Mouse (Mus musculus): ENCODE data around the gene Bco2. TPM values are rescaled to one million over a fixed set of nuclear protein-coding genes. Genes with fewer than 3 reads are reported as not detected.

Gene Bco2
- polyA plus RNA-seq, 2 experiments from 2014 or later = 0.45 to 0.56 TPM

DNA sequence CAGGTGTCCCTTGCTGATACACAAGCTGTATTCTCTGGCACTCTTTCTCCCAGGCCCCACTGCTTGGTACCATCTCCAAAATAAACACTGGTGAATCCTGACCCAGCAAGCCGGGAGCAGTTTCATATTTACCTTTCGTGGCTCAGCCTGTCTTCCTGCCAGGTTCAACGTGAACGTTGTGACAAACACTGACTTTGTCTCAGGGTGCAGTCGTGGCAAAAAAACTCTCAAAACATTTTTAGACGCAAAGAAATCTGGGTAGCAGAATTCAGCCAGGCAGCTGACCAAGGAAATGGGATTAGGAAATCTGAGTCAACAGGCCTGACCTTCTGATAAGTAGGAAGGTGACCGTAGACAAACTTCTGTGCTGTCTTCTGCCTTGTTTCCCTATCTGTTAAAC is 47.4 kb downstream of the Bco2 start:
- ATAC-seq = no peak

DNA sequence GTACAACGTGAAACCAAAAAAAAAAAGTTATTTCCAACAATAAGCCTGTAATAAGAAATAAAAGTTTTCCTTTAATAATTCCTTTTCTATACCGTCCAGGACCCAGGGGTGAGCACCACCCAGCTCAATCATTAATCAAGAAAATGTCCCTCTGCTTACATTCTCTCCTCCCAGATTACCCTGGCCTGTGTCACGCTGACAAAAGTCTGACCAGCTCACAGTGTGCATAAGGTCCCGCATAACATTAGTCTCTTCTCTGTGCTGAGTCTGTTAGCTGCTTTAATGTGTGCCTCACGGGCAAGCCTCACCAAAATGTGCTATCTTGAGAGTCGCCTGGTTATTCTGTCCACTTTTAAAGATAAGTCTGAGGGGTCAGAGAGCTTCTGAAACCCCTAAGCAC is 49.6 kb downstream of the Bco2 start:
- no peak for ATAC-seq

DNA sequence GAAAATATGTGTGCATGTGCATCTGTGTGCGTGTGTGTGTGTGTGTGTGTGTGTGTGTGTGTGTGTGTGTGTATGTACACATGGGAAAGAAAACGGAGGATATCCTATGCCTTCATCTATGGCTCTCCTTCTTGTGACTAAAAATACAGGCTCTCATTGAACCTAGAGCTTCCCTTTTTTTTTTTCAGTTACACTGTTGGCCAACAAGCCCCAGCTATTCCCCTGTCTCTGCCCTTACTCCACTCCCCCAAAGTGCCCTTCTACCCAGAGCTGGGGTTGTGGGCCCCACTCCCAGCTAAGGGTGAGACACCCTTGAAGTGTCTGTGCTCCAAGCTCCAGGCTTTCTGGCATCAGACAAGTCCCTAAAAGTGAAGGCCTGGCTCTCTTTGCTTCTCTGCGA is 52.0 kb downstream of the Bco2 start:
- ATAC-seq = no peak

DNA sequence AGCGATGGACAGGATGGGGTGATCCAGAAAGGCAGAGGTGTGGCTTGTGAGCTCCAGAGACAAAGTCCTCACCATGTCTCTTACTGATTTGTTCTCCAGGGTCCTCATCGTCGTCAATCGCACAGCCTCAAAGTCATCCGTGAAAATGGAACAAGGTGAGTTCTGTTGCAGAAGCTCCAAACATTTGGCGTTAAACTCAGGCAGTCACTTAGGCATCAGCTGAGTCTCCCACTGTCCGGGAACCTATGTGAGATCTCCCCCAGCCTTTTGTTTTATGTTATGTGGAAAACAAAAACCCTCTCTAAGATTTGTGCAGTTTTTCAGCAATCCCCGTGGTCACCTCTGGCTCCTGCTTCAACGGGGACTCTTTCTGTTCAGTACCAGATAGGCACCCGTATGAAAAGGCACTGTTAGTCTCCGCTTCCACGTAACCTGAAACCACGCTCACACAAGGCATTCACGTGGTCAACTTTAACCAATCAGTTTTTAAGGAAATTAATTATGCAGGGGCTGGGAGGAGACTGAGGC is 53.9 kb downstream of the Bco2 start:
- ATAC-seq = no peak

DNA sequence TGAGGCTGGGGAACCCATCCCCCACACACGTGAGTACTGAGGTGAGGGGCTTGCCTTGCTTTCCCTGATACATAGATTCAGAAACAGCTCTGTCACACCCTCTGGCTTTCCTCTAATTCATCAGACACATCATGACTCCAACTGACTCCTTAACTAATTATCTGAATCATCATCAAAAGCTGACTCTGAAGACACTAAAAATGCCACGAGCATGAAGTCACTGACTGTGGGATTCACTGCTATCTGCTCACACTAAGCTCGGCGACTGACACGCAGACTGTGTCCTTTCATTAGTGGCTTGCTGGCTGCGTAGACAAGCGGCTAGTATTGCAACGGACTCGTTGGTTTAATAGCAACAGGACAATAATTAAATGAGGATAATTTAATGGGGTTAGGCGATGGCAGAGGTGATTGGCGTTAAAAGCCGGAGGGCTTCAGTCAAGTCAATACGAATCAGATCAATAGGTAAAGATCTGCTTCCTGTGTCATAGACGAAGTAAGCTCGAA is 54.5 kb downstream of the Bco2 start:
- ATAC-seq = no peak

DNA sequence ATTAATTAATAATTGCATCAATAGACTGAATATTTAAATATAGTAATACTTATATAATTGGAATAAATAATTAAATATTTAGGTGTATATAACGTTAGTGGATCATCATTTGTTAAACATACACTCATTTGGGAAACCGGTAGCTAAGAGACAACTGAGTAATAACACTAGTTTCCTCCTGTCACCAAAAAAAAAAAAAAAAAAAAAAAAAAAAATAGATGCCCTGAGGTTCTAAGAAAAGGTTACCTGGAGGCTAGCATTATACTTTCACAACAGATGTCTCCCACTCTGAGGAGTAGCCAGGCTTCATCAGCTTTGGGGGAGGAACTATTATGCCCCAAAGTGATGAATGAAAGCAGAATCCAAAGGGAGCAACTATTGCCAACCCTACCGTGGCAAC is 55.2 kb downstream of the Bco2 start:
- no peak for ATAC-seq

DNA sequence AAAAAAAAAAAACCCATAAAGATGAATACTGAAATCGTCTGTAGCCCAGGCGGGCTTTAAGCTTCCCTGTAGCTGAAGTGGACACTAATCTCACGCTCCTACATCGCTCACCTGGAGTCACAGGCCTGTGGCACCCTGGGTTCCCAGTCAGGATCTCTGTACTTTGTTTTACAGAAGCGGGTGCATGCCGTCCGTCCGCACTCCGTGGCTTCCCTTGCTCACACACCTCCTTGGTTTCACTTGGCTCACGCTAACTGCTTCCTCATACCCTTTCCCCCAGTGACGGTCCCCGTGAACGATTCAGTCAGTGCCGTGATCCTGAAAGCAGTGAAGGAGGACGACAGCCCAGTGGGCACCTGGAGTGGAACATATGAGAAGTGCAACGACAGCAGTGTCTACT is 56.2 kb downstream of the Bco2 start:
- no peak for ATAC-seq

DNA sequence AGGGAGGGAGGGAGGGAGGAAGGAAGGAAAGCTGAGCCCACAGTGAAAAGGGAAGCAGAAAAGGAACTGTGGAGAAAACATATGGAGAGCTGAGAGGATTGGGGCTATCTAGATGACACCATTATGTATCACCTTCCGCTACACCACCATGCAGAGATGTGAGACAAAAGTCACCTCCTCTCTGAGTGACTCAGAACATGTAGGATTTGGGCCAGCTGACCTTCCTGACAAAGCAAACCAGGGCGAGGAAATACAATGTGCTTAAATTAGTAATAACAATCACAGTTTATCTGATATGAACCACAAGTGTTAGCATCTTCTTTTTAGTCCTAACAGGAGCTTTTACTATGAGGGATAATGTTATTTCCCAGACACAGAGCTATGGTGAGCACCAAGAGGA is 57.4 kb downstream of the Bco2 start:
- no peak for ATAC-seq

DNA sequence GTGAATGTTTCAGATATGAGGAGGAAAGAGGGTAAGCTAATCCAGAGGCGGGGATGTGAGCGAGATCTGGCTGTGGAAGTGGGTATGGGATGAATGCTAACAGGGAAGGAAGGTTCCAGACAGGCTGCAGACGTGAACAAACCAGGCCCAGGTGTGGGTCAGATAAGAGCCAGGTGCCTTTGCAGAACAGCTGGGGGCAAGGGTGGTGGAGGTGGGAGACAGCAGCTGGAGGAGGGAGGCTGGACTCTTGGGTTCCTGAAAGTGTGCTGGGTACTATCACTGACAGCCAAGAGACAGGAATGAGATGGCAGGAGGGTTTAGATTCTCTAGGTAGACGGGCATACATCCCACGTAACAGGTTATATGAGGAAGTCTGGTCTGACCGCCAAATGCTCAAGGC is 57.9 kb downstream of the Bco2 start:
- ATAC-seq = no peak

DNA sequence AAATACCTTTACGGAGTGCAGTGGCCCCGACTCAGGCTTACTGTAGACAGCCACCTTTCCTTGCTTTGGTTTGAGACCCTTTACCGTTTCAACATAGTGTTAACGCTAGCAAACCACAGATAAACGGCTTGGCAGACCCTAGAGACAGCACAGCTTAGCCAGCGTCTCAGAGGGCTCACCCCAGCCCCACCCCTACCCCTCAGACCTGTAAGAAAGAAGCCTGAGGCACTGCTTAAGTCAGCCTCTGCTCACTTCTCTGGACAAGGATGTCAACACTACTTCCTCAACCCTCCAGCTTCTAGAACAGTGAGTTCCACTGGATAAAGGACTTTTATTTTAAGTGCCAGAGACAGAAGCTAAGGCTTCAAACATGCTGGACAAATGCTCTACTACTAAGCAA is 58.4 kb downstream of the Bco2 start:
- ATAC-seq = no peak

DNA sequence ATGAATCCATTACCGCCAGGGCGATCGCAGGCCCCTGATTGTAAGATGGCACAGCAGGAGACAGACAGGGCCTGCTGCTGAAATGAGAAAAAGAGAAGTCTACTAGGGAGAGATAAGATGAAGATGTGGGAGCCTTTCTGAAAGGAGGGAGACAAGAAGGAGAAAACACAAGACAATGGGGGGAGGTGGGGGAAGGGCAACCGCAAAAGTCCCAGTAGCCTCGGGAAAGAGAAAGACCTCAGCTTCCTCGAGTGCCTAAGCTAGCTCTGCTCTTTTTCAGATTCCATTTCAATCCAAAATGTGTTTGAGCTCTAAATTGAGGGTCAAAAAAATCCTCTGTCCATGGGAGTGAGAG is 58.9 kb downstream of the Bco2 start:
- ATAC-seq = no peak

DNA sequence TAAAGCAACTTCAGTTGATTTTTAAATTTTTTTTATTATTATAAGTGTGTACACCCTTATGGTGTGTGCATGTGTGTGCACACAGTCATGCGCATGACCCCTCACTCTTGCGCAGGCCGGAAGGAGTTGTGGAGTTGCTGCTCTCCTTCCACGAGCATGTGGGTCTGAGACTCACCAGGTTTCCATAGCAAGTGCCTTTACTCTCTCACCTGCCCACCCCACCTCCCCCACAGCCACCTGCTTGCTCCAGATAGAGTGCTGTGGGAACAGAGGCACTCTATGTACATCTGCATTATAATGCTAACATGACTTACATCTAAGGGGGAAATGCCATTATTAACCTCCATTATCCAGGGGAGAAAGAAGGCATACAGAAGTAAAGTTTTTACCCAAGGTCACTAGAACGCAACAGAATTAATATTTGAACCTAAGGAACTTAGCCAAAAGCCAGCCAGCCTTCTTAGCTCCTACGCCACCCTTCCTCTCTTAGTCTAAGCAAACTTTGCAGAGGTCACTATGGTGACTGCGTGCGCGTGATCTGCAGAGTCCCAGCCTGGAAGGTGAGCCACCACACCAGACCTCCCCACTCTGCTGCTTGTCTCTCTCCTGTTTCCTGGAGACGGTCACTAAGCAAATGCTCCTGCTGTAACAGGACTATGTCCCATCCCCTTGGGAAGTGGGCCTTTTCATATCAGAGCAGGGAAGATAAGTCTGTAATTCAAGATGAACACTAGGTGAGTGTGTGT is 59.4 kb downstream of the Bco2 start:
- no peak for ATAC-seq

DNA sequence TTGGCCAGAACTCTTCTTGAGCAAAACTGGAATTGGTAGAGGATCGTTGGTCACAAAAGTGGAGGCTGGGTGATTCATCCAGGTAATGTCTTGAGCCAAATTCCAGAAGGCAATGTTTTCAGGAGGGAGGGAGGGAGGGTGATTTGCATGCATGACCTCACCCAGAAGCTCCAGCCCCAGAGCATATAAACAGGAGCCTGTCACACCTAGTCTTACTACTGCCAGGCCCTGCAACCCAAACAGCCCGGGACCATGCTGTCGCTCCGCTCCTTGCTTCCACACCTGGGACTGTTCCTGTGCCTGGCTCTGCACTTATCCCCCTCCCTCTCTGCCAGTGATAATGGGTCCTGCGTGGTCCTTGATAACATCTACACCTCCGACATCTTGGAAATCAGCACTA is 60.7 kb downstream of the Bco2 start, which contains the start of gene Plet1:
Gene Plet1, plus strand, starts transcription at position 215 of the 400 bp plus-strand sequence.
- no peak for ATAC-seq

DNA sequence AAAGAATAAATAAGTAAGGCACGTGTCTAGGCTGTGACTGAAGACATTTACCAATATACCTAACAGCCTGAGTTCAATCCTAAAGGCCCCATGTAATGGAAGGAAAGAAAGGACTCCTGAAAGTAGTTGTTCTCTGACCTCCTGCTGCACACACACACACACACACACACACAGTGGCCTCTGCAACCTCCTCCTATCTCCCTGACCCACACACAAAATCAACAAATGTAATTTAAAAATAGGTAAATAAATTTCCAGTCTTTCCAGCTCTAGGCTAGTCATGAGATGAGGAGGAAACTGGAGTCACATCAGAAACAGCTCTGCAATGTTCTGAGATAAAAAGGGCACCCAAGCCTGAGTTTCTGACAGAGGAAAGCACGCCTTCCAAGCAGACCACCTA is 61.2 kb downstream of the Bco2 start:
- ATAC-seq = no peak

DNA sequence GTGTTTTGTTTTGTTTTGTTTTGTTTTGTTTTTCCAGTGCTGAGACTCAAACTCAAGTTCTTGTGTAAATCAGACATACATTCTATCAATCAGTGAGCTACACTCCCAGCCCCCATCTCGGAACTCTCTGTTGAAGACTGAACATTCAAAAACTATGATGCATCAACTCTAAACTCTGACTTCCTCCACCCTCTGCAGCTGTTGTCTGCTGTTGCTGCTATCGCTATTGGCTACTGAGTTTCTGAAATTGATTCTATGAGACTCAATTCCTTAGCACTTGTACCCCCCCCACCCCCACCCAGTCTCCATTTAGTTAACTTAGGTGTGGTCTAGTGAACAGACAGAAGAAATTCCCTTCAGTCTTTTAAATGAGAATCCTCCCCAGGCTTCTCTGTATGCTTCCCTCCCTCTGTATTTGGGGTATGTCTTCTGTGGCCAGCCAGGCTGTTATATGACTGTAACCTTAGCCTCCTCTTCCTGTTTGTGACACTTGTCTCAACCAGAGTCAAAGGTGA is 63.4 kb downstream of the Bco2 start:
- no peak for ATAC-seq

DNA sequence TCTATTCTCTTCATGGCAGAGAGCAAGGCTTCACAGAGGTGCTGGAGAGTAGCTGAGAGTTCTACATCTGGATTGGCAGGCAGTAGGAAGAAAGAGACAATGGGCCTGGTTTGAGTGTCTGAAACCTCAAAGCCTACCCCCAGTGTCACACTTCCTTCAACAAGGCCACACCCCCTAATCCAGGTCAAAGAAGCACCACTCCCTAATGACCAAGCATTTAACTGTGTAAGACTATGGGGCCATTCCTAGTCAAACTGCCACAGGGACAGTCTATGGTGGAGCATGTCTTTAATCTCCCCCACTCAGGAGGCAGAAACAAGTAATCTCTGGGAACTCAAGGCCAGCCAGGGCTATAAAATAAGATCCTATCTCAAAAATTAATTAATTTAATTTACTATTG is 64.1 kb downstream of the Bco2 start:
- no peak for ATAC-seq

DNA sequence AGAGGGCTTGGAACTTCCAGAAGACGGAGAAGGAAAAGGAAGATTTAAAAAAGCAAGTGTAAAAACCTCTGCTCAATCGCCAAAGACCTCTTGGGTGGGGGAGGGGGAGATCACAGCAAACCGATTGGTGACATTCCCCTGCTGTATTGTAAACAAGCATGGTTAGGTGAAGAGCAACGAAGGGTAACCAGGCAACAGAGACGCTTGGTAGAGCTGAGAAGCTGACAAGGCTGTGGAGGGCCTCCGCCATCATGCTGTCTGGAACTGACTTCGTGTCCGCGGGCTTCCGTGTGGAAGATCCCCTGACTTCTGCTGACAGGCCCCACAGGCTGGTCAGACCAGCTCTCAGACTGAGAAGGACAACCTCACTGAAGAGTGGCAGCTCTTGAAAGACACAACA is 69.5 kb downstream of the Bco2 start:
- ATAC-seq = no peak

Other genes starting within 250 kb of the Bco2 start
- 100 to 1,000 TPM; 286 to 599 TPM for gene Rpl10-ps3, start 210.2 kb downstream of the Bco2 start, polyA plus RNA-seq (2017; shearing (Covaris generic))
- gene Plet1, start 60.7 kb downstream of the Bco2 start, polyA plus RNA-seq (2017; shearing (Covaris generic)) = under 1 TPM in 1 of 2 experiments, not detected in 1; 0.20 TPM
- gene Pts, start 26.5 kb downstream of the Bco2 start, polyA plus RNA-seq (2017; shearing (Covaris generic)) = 100 to 1,000 TPM; 117 to 121 TPM
- gene Il18, start 354 bp downstream of the Bco2 start, polyA plus RNA-seq (2017; shearing (Covaris generic)) = 1 to 10 TPM; 3.4 to 3.9 TPM
- gene Tex12, start 6.1 kb upstream of the Bco2 start, polyA plus RNA-seq (2017; shearing (Covaris generic)) = not detected
- gene Sdhd, start 48.6 kb upstream of the Bco2 start, polyA plus RNA-seq (2017; shearing (Covaris generic)) = 100 to 1,000 TPM; 176 to 199 TPM
- 100 to 1,000 TPM; 118 to 128 TPM for gene Timm8b, start 48.7 kb upstream of the Bco2 start, polyA plus RNA-seq (2017; shearing (Covaris generic))
- under 1 TPM; 0.36 to 0.43 TPM for gene Pih1d2, start 62.1 kb upstream of the Bco2 start, polyA plus RNA-seq (2017; shearing (Covaris generic))
- 10 to 100 TPM; 19.5 to 27.7 TPM for gene Nkapd1, start 62.3 kb upstream of the Bco2 start, polyA plus RNA-seq (2017; shearing (Covaris generic))
- gene Dlat, start 104.6 kb upstream of the Bco2 start, polyA plus RNA-seq (2017; shearing (Covaris generic)) = 10 to 100 TPM; 15.8 to 18.2 TPM
- gene Dixdc1, start 184.3 kb upstream of the Bco2 start, polyA plus RNA-seq (2017; shearing (Covaris generic)) = under 1 TPM in 1 of 2 experiments, not detected in 1; 0.60 TPM
- not detected for gene 2310030G06Rik, start 191.4 kb upstream of the Bco2 start, polyA plus RNA-seq (2017; shearing (Covaris generic))
- 1 to 10 TPM; 3.7 to 4.5 TPM for gene Cryab, start 196.1 kb upstream of the Bco2 start, polyA plus RNA-seq (2017; shearing (Covaris generic))
- 1 to 10 TPM in 1 of 2 experiments, not detected in 1; 1.3 TPM for gene Hspb2, start 197.2 kb upstream of the Bco2 start, polyA plus RNA-seq (2017; shearing (Covaris generic))
- gene Fdxacb1, start 213.1 kb upstream of the Bco2 start, polyA plus RNA-seq (2017; shearing (Covaris generic)) = 1 to 10 TPM; 6.5 to 7.5 TPM
- gene Alg9, start 219.8 kb upstream of the Bco2 start, polyA plus RNA-seq (2017; shearing (Covaris generic)) = 1 to 10 TPM; 7.4 to 7.9 TPM
- gene 1110032A03Rik, start 220.3 kb upstream of the Bco2 start, polyA plus RNA-seq (2017; shearing (Covaris generic)) = 10 to 100 TPM; 14.1 to 16.4 TPM